Mouse (Mus musculus) testis, adult 2 months (tissue): Measurements from ENCODE around the gene Uggt1.

ENCODE experiments used
- CTCF ChIP-seq: fragments of 200-500 bp; IDR thresholded peaks from 2 replicates; pipeline ENCODE4 v1.5.1; 2012; ENCODE audit warnings: low read depth, mild to moderate bottlenecking, inconsistent platforms, low read length, moderate library complexity; ENCODE audit not compliant: control insufficient read depth, insufficient read depth, insufficient replicate concordance
- POLR2A ChIP-seq: fragments of 200-500 bp; IDR thresholded peaks from 2 replicates; pipeline ENCODE4 v1.6.1; 2012; ENCODE audit warnings: low read depth, mild to moderate bottlenecking, inconsistent platforms, low read length, moderate library complexity; ENCODE audit not compliant: control insufficient read depth

- no peak for TF ChIP-seq CTCF
- TF ChIP-seq POLR2A: no peak
Measured at GRCm38 (mm10) chr1:36131154-36131553, 113.4 kb downstream of the Uggt1 start.
